ENCODE assay signal across 8 mouse cellular contexts in the genomic region with DNA sequence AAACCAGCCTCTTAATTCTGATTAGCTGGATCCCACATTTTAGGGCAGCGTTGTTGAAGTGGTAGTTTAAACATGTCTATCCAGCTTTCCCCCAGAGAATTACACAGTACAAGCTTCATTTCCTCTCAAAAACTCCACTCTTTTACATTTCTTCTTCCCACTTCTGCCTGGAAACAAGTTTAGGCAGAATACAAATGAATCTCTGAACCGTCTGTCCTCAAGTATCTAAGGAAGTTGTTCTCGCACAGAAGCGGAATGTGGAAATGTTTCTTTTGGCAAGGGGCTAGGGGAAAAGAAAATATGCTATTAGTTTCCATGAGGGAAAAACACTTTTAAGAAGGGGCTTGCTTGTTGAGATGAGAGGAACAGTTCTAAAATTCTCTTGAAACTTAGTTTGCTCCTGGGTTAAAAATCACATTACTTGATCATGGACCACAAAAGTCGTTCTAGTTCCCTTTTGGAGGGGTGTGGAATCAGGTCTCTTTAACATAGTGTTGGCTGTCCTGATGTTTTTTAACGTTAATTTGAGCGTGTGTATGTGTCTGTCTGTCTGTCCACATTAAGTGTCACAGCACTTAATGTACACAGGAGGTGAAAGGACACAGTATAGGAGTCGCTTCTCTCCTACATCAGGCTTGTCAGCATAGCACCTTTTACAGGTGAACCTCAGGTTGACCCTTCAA. TPM values are rescaled to one million over a fixed set of nuclear protein-coding genes. Genes with fewer than 3 reads are reported as not detected.
A peak's percentile ranks its signal among the peaks of the same experiment; 100 is the strongest.
DNase-seq lines count a peak whose midpoint lies in the region; ATAC-seq and TF ChIP-seq lines count a peak whose summit lies in the region.

No protein-coding gene starts in this region.

- H3K36me3 ChIP-seq in kidney, embryonic 15.5 days, result no peaks in the 10 kb centered on the region
- H3K36me3 ChIP-seq in forebrain, embryonic 10.5 days (replicated peaks), result peaks cover 12% of the 10 kb centered on the region
- H3K36me3 ChIP-seq in intestine, postnatal 0 days (ENCODE audit: control insufficient read depth, insufficient read depth), result no peaks in the 10 kb centered on the region
- H3K36me3 ChIP-seq in myocyte (ENCODE audit: control insufficient read depth, insufficient read depth), result peaks cover 3% of the 10 kb centered on the region

- TF ChIP-seq POLR2A in myocyte (IDR thresholded peaks at IDR 0.05; ENCODE audit: insufficient read length, low read depth), result no peak

- no peak for DNase-seq in kidney, postnatal 25 days
- no peak for DNase-seq in forebrain, embryonic 10.5 days (ENCODE audit: extremely low spot score, low spot score)
- DNase-seq in gastrocnemius, postnatal 14 days, result no peak
- DNase-seq in ovary, adult 18-20 months (ENCODE audit: low spot score), result no peak

- peaks cover 11% of the 10 kb centered on the region for H3K4me1 ChIP-seq in kidney, embryonic 15.5 days
- H3K4me1 ChIP-seq in forebrain, embryonic 10.5 days, result peaks cover 38% of the 10 kb centered on the region
- 0 out of 2 replicates have a peak, but pooled peaks cover 5% of the 10 kb centered on the region for H3K4me1 ChIP-seq in intestine, postnatal 0 days (replicated peaks; ENCODE audit: control insufficient read depth, insufficient read depth, low read length)

- ATAC-seq in kidney, embryonic 15.5 days (replicated peaks; ENCODE audit: low FRiP score), result no peak
- no peak for ATAC-seq in intestine, postnatal 0 days
- ATAC-seq in monocyte, adult 5-6 weeks (replicated peaks; ENCODE audit: insufficient number of reproducible peaks, low FRiP score, low TSS enrichment, poor library complexity, severe bottlenecking), result no peak

- H3K27me3 ChIP-seq in kidney, embryonic 15.5 days, result no peaks in the 10 kb centered on the region
- no peaks in the 10 kb centered on the region for H3K27me3 ChIP-seq in forebrain, embryonic 10.5 days (ENCODE audit: poor library complexity, severe bottlenecking)
- H3K27me3 ChIP-seq in intestine, postnatal 0 days (replicated peaks; ENCODE audit: control insufficient read depth, insufficient read depth, low read length), result no peaks in the 10 kb centered on the region
- H3K27me3 ChIP-seq in myocyte (ENCODE audit: control insufficient read depth, insufficient read depth, insufficient read length), result no peaks in the 10 kb centered on the region

- 11% methylated on average over 8 of the region's 8 CpGs for WGBS in kidney, embryonic 15.5 days
- 40% methylated on average over 8 of the region's 8 CpGs for WGBS in forebrain, embryonic 10.5 days
- 7% methylated on average over 8 of the region's 8 CpGs for WGBS in intestine, postnatal 0 days

- peak overlapping the region; percentile 100 for H3ac ChIP-seq in myocyte (ENCODE audit: control insufficient read depth, insufficient read length)

- peak overlapping the region; percentile 99 for H3K27ac ChIP-seq in kidney, embryonic 15.5 days
- peak overlapping the region; percentile 98 for H3K27ac ChIP-seq in forebrain, embryonic 10.5 days
- H3K27ac ChIP-seq in intestine, postnatal 0 days (ENCODE audit: low read depth, low read length), result peak overlapping the region; percentile 100

- peak overlapping the region; percentile 66 for H3K4me2 ChIP-seq in kidney, embryonic 15.5 days
- peak overlapping the region; percentile 68 for H3K4me2 ChIP-seq in intestine, postnatal 0 days (replicated peaks; ENCODE audit: low read depth)
- peak overlapping the region; percentile 89 for H3K4me2 ChIP-seq in myocyte (ENCODE audit: low read depth)

- no peak for TF ChIP-seq CTCF in intestine, postnatal 0 days (IDR thresholded peaks at IDR 0.05; ENCODE audit: low read depth)

- H3K9ac ChIP-seq in kidney, embryonic 15.5 days, result peak overlapping the region; percentile 67
- peak overlapping the region; percentile 66 for H3K9ac ChIP-seq in intestine, postnatal 0 days (ENCODE audit: low read depth, low read length)

- H3K9me3 ChIP-seq in kidney, embryonic 15.5 days (replicated peaks), result no peaks in the 10 kb centered on the region
- no peaks in the 10 kb centered on the region for H3K9me3 ChIP-seq in forebrain, embryonic 10.5 days
- no peaks in the 10 kb centered on the region for H3K9me3 ChIP-seq in intestine, postnatal 0 days (ENCODE audit: control insufficient read depth)

- peak overlapping the region; percentile 87 for H3K4me3 ChIP-seq in kidney, embryonic 15.5 days (replicated peaks)
- peak overlapping the region; percentile 99 for H3K4me3 ChIP-seq in forebrain, embryonic 10.5 days
- peak overlapping the region; percentile 100 for H3K4me3 ChIP-seq in intestine, postnatal 0 days (ENCODE audit: low read depth, low read length)
- H3K4me3 ChIP-seq in myocyte, result peak overlapping the region; percentile 79

- intact Hi-C loops in gastrocnemius, postnatal 14 days (cut with DNase I; ENCODE audit: low total_unique reads), result no loop called here

- peaks cover 35% of the 10 kb centered on the region for H3K79me2 ChIP-seq in myocyte (ENCODE audit: control insufficient read depth, insufficient read depth)

TF ChIP-seq in myocyte, 11 proteins besides CTCF, POLR2A, EP300 and RAD21:
- TF ChIP-seq MAX (IDR thresholded peaks at IDR 0.05; ENCODE audit: low read depth) (no peak), POLR2AphosphoS2 (IDR thresholded peaks at IDR 0.05; ENCODE audit: insufficient read length, low read depth) (no peak), USF1 (IDR thresholded peaks at IDR 0.05; ENCODE audit: low read depth) (no peak), SRF (IDR thresholded peaks at IDR 0.05; ENCODE audit: control insufficient read depth, insufficient read length, low read depth) (no peak), TCF3 (IDR thresholded peaks at IDR 0.05; ENCODE audit: insufficient read length, low read depth) (no peak), TCF12 (IDR thresholded peaks at IDR 0.05; ENCODE audit: insufficient read depth, poor library complexity, severe bottlenecking) (no peak), MYOD1 (IDR thresholded peaks at IDR 0.05; ENCODE audit: control insufficient read depth in 1 of 3, insufficient read length in 2 of 3, low read depth in 2 of 3) (no peak), E2F4 (IDR thresholded peaks at IDR 0.05; ENCODE audit: insufficient read depth) (no peak), REST (IDR thresholded peaks at IDR 0.05; ENCODE audit: insufficient read depth, insufficient read length) (no peak), MYOG (IDR thresholded peaks at IDR 0.05; ENCODE audit: control insufficient read depth in 1 of 3, insufficient read depth in 1 of 3, insufficient read length in 2 of 3, low read depth in 2 of 3) (no peak), CEBPB (IDR thresholded peaks at IDR 0.05; ENCODE audit: insufficient read depth, poor library complexity, severe bottlenecking) (no peak)

RNA-seq across cellular contexts. Expression of gene Chd2, which starts 17.7 kb away (rescaled TPM):
- 56.6 and 61.7 TPM in 2 replicates for polyA plus RNA-seq in kidney, embryonic 15.5 days (2015; fragmentation: Nextera tagmentation; extraction: Ambion mirVana)
- 45.1 and 45.7 TPM in 2 replicates for polyA plus RNA-seq in forebrain, embryonic 10.5 days (2016; fragmentation: Nextera tagmentation; extraction: Ambion mirVana)
- polyA plus RNA-seq in intestine, postnatal 0 days (2015; fragmentation: Nextera tagmentation; extraction: Ambion mirVana), result 19.3 and 25.4 TPM in 2 replicates
- polyA plus RNA-seq in myocyte (2012; fragmentation: generic; extraction: Trizol), result 7.9 TPM
- total RNA-seq in gastrocnemius, postnatal 14 days (2021), result 10 to 100 TPM; 36.7 to 38.2 TPM
- 241 to 361 TPM (median 252 TPM) in 3 replicates for total RNA-seq in monocyte, adult 5-6 weeks (2017)
